Mouse (Mus musculus): Measurements from ENCODE around the gene Ankrd6. TPM values are rescaled to one million over a fixed set of nuclear protein-coding genes. Genes with fewer than 3 reads are reported as not detected.

The Ankrd6 gene
- total and polyA plus RNA-seq, 2 experiments from 2014 or later, result 2.3 to 20.0 TPM

DNA sequence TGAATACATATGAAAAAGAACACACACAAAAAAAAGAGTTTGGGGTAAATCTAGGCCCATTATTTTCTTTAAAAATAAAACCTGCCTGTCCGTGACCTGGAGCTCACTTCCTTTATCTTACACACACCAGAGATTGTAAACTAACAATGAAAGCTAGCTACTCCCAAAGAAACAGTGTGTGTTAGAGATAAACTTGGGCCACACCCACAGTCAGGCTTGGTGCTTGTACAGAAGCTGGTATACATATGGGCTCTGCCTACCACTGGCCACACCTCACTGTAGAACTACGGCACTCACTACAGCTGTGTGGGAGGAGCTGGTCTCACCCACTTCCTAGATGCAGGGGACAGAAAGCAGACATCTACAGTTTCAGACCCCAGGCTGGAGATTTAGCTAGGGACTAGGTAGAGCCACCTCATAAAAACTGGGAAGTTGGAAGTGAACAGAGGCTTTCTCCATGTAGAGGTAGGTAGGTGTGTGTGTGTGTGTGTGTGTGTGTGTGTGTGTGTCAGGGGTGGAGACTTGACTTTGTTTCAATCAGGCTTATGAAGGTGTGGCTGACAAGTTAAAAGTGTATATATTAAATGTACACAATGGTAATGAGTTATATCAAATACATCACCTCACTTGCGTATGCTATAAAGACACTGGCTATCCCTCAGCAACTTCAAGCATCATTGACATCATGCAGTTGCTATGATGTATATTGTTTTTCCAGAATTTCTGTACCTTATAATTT lies 41.2 kb downstream of the Ankrd6 start:
- H3K27me3 ChIP-seq (ENCODE audit: control insufficient read depth, insufficient read depth, low read length), result no peaks in the 10 kb centered on the region
- H3K36me3 ChIP-seq (replicated peaks; ENCODE audit: control insufficient read depth, insufficient read depth, low read length), result no peaks in the 10 kb centered on the region
- H3K4me1 ChIP-seq (ENCODE audit: control insufficient read depth, insufficient read depth), result peaks cover 11% of the 10 kb centered on the region
- H3K27ac ChIP-seq (ENCODE audit: low read depth), result no peak overlapping the region
- H3K4me3 ChIP-seq (ENCODE audit: low read depth, low read length), result no peak overlapping the region
- 65% methylated on average over 3 of the region's 3 CpGs for WGBS
- ATAC-seq (ENCODE audit: insufficient read depth, low read depth), result no peak
- no peak for TF ChIP-seq CTCF (IDR thresholded peaks at IDR 0.05; ENCODE audit: low read depth)
- TF ChIP-seq EP300 (IDR thresholded peaks at IDR 0.05; ENCODE audit: low read depth), result no peak
- no peaks in the 10 kb centered on the region for H3K9me3 ChIP-seq (replicated peaks; ENCODE audit: control insufficient read depth, low read length)
- no peak overlapping the region for H3K4me2 ChIP-seq (ENCODE audit: low read depth, low read length)
- no peak overlapping the region for H3K9ac ChIP-seq (replicated peaks; ENCODE audit: low read depth, low read length)
- no peak for DNase-seq (ENCODE audit: low spot score)

DNA sequence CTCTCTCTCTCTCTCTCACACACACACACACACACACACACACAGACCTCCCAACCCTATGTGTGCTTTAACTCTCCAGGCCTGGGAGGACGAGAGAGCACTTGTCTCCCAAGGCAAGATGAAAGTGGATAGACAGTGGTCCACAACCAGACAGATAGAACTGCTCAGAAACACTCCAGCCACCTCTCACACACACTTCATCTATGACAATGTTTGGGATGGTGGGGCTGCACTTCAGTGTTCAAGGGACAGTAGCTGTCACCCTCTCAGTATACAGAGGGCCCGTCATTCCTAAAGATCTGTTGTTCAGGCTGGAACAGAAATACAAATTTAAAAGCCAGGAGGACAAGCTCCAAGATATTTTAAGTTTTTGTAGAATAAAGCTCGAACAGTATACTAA lies 43.0 kb downstream of the Ankrd6 start:
- no peaks in the 10 kb centered on the region for H3K27me3 ChIP-seq (ENCODE audit: control insufficient read depth, insufficient read depth, low read length)
- H3K9me3 ChIP-seq (replicated peaks; ENCODE audit: control insufficient read depth, low read length), result no peaks in the 10 kb centered on the region
- TF ChIP-seq CTCF (IDR thresholded peaks at IDR 0.05; ENCODE audit: low read depth) (no peak), EP300 (IDR thresholded peaks at IDR 0.05; ENCODE audit: low read depth) (no peak)
- no peak overlapping the region for H3K27ac ChIP-seq (ENCODE audit: low read depth)
- H3K9ac ChIP-seq (replicated peaks; ENCODE audit: low read depth, low read length), result no peak overlapping the region
- WGBS, result 76% methylated on average over 3 of the region's 3 CpGs
- no peak for ATAC-seq (ENCODE audit: insufficient read depth, low read depth)
- no peak overlapping the region for H3K4me3 ChIP-seq (ENCODE audit: low read depth, low read length)
- no peak overlapping the region for H3K4me2 ChIP-seq (ENCODE audit: low read depth, low read length)
- no peaks in the 10 kb centered on the region for H3K36me3 ChIP-seq (replicated peaks; ENCODE audit: control insufficient read depth, insufficient read depth, low read length)
- no peak for DNase-seq (ENCODE audit: low spot score)
- H3K4me1 ChIP-seq (ENCODE audit: control insufficient read depth, insufficient read depth), result peaks cover 11% of the 10 kb centered on the region

DNA sequence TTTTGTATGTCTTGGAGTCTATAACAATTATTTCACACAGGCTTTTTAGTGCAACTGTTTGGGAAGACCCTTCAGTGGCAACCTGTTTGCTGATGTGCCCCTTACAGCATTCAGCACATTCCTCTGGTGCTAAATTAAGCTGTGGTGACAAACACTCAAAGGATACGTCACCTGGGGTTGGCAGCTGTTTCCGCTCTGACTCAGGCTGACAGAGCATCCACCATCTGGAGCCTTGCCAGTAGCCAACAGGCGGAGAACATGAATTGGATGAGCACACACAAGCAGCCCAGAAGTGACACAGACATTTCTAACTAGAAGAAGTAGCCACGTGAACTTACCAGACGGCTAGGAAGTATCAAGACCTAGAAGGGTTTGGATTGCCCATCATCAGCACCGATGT lies 44.0 kb downstream of the Ankrd6 start:
- no peak overlapping the region for H3K4me2 ChIP-seq (ENCODE audit: low read depth, low read length)
- ATAC-seq (ENCODE audit: insufficient read depth, low read depth), result peak; percentile 94

DNA sequence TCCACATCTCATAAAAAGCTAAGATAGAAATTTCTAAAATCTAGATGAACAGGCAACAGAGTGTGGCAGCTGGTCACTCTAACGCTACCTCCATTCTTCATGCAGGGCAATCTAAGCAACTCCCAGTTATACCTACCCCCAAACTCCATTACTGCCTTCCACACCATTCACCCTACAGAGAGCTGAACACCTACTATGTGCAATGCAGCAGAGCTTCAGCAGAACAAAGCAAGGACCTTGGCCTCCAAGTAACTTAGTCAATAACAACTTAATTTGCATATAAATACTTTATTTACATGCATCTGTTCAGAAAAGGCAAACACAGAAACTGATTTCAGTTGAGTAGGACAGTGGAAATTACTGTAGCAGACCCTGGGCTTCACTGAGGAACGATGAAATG lies 44.7 kb downstream of the Ankrd6 start:
- Histone ChIP-seq H3K36me3 (replicated peaks; ENCODE audit: control insufficient read depth, insufficient read depth, low read length) (no peaks in the 10 kb centered on the region), H3K9ac (replicated peaks; ENCODE audit: low read depth, low read length) (no peak overlapping the region), H3K27me3 (ENCODE audit: control insufficient read depth, insufficient read depth, low read length) (no peaks in the 10 kb centered on the region), H3K27ac (ENCODE audit: low read depth) (peak overlapping the region; percentile 39; the same call in 1 of the 2 replicates), H3K9me3 (replicated peaks; ENCODE audit: control insufficient read depth, low read length) (no peaks in the 10 kb centered on the region), H3K4me1 (ENCODE audit: control insufficient read depth, insufficient read depth) (peaks cover 11% of the 10 kb centered on the region), H3K4me2 (ENCODE audit: low read depth, low read length) (no peak overlapping the region), H3K4me3 (ENCODE audit: low read depth, low read length) (no peak overlapping the region)
- WGBS, result 90% methylated on average over 2 of the region's 2 CpGs
- TF ChIP-seq EP300 (IDR thresholded peaks at IDR 0.05; ENCODE audit: low read depth) (no peak), CTCF (IDR thresholded peaks at IDR 0.05; ENCODE audit: low read depth) (no peak)
- ATAC-seq (ENCODE audit: insufficient read depth, low read depth), result no peak
- DNase-seq (ENCODE audit: low spot score), result no peak

More for the DNA sequence above, 44.0 kb downstream of the Ankrd6 start:
- Histone ChIP-seq H3K36me3 (replicated peaks; ENCODE audit: control insufficient read depth, insufficient read depth, low read length) (no peaks in the 10 kb centered on the region), H3K9ac (replicated peaks; ENCODE audit: low read depth, low read length) (no peak overlapping the region), H3K4me3 (ENCODE audit: low read depth, low read length) (no peak overlapping the region), H3K4me1 (ENCODE audit: control insufficient read depth, insufficient read depth) (peaks cover 11% of the 10 kb centered on the region), H3K9me3 (replicated peaks; ENCODE audit: control insufficient read depth, low read length) (no peaks in the 10 kb centered on the region), H3K27me3 (ENCODE audit: control insufficient read depth, insufficient read depth, low read length) (no peaks in the 10 kb centered on the region), H3K27ac (ENCODE audit: low read depth) (peak overlapping the region; percentile 39; the same call in 1 of the 2 replicates)
- 14% methylated on average over 6 of the region's 6 CpGs for WGBS
- DNase-seq (ENCODE audit: low spot score), result peak; percentile 95
- TF ChIP-seq EP300 (IDR thresholded peaks at IDR 0.05; ENCODE audit: low read depth), result peak; percentile 59
- no peak for TF ChIP-seq CTCF (IDR thresholded peaks at IDR 0.05; ENCODE audit: low read depth)

DNA sequence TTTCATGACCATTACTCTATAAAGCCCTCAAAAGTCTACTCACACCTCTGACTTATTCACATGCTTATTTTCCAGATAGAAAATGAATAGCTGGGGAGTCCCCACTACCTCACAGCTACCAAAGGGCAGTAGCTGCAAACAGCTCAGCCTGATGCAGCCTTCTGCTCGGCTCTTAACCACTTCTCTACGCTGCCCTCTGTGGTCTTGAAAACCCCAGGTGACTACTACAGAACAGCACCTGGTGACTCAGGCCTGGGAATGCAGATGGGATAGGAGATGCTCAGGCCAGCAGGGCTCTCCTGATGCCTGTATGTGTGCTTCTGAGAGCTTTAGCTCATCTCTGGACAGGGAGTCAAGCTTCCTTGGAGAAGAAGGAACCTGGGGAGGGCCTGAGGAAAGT lies 45.3 kb downstream of the Ankrd6 start:
- no peak for DNase-seq (ENCODE audit: low spot score)
- Histone ChIP-seq H3K9ac (replicated peaks; ENCODE audit: low read depth, low read length) (no peak overlapping the region), H3K27ac (ENCODE audit: low read depth) (no peak overlapping the region), H3K4me2 (ENCODE audit: low read depth, low read length) (no peak overlapping the region), H3K4me3 (ENCODE audit: low read depth, low read length) (no peak overlapping the region), H3K4me1 (ENCODE audit: control insufficient read depth, insufficient read depth) (peaks cover 11% of the 10 kb centered on the region), H3K27me3 (ENCODE audit: control insufficient read depth, insufficient read depth, low read length) (no peaks in the 10 kb centered on the region), H3K36me3 (replicated peaks; ENCODE audit: control insufficient read depth, insufficient read depth, low read length) (no peaks in the 10 kb centered on the region), H3K9me3 (replicated peaks; ENCODE audit: control insufficient read depth, low read length) (no peaks in the 10 kb centered on the region)
- WGBS, result 73% methylated on average over 2 of the region's 2 CpGs
- no peak for TF ChIP-seq EP300 (IDR thresholded peaks at IDR 0.05; ENCODE audit: low read depth)
- TF ChIP-seq CTCF (IDR thresholded peaks at IDR 0.05; ENCODE audit: low read depth), result no peak
- ATAC-seq (ENCODE audit: insufficient read depth, low read depth), result no peak

DNA sequence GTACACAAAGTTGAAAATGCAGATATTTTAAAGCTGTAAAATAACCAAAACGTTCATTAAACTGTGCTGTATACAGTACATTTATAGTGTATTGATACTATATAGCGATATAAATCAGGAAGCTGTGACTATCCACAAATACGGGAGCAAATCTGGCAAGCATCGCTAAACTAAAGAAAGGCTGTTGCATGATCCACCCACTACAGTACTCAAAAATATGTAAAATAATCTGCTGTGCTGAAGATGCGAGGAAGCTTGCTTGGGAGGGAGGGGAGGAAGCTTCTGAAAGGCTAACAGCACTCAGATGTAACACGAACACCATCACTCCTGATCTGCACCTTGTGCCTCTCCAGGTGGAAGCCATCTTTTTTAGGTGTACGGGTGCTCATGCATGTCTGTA lies 46.8 kb downstream of the Ankrd6 start:
- no peaks in the 10 kb centered on the region for H3K36me3 ChIP-seq (replicated peaks; ENCODE audit: control insufficient read depth, insufficient read depth, low read length)
- H3K9me3 ChIP-seq (replicated peaks; ENCODE audit: control insufficient read depth, low read length), result no peaks in the 10 kb centered on the region
- no peak overlapping the region for H3K27ac ChIP-seq (ENCODE audit: low read depth)
- WGBS, result 84% methylated on average over 7 of the region's 7 CpGs
- H3K27me3 ChIP-seq (ENCODE audit: control insufficient read depth, insufficient read depth, low read length), result no peaks in the 10 kb centered on the region
- no peak for TF ChIP-seq EP300 (IDR thresholded peaks at IDR 0.05; ENCODE audit: low read depth)
- no peak for TF ChIP-seq CTCF (IDR thresholded peaks at IDR 0.05; ENCODE audit: low read depth)
- ATAC-seq (ENCODE audit: insufficient read depth, low read depth) (no peak), DNase-seq (ENCODE audit: low spot score) (no peak)
- no peak overlapping the region for H3K4me3 ChIP-seq (ENCODE audit: low read depth, low read length)
- H3K9ac ChIP-seq (replicated peaks; ENCODE audit: low read depth, low read length), result no peak overlapping the region
- H3K4me2 ChIP-seq (ENCODE audit: low read depth, low read length), result no peak overlapping the region
- H3K4me1 ChIP-seq (ENCODE audit: control insufficient read depth, insufficient read depth), result peaks cover 11% of the 10 kb centered on the region

Measured in heart, postnatal 0 days (tissue).